Mouse (Mus musculus) megakaryocyte-erythroid progenitor cell, adult 5 weeks (primary cell): ENCODE results near the gene Vmn1r157. TPM values are rescaled to one million over a fixed set of nuclear protein-coding genes. Genes with fewer than 3 reads are reported as not detected.

Experiments used
- polyA plus RNA-seq: library from polyadenylated mRNA; stranded (reverse); fragments of >175 nt; gene quantifications from 2 replicates; pipeline ENCODE4 v1.2.3, GENCODE M21; 2012

Vmn1r157 gene
- polyA plus RNA-seq, result not detected in 2 replicates

GRCm38 (mm10) chr7:22761397-22761796 is at the start of gene Vmn1r157:
Gene Vmn1r157, plus strand, starts transcription at chr7:22761697.

GRCm38 (mm10) chr7:22719610-22720009 is 41.9 kb upstream of the Vmn1r157 start, which contains the start of gene Gm4567:
Gene Gm4567, minus strand, starts transcription at chr7:22719710.

GRCm38 (mm10) chr7:22790682-22791081 is 29.2 kb downstream of the Vmn1r157 start, which contains the start of gene Vmn1r158:
Gene Vmn1r158, minus strand, starts transcription at chr7:22790782.

Other genes with a start within 250 kb of the Vmn1r157 start
- not detected in 2 replicates for gene Vmn1r152, start 238.7 kb upstream of the Vmn1r157 start, polyA plus RNA-seq
- gene Gm8677, start 226.8 kb upstream of the Vmn1r157 start, polyA plus RNA-seq, result not detected in 2 replicates
- not detected in 2 replicates for gene Gm4201, start 196.4 kb upstream of the Vmn1r157 start, polyA plus RNA-seq
- gene Gm4565, start 173.6 kb upstream of the Vmn1r157 start, polyA plus RNA-seq, result not detected in 2 replicates
- not detected in 2 replicates for gene Vmn1r155, start 103.7 kb upstream of the Vmn1r157 start, polyA plus RNA-seq
- not detected in 2 replicates for gene Gm8693, start 69.4 kb upstream of the Vmn1r157 start, polyA plus RNA-seq
- not detected in 2 replicates for gene Gm4567, start 42.0 kb upstream of the Vmn1r157 start, polyA plus RNA-seq
- not detected in 2 replicates for gene Vmn1r158, start 29.1 kb downstream of the Vmn1r157 start, polyA plus RNA-seq
- not detected in 2 replicates for gene Vmn1r159, start 81.9 kb downstream of the Vmn1r157 start, polyA plus RNA-seq
- gene Vmn1r160, start 109.5 kb downstream of the Vmn1r157 start, polyA plus RNA-seq, result not detected in 2 replicates
- not detected in 2 replicates for gene Gm4214, start 223.0 kb downstream of the Vmn1r157 start, polyA plus RNA-seq